Mouse (Mus musculus) retina, postnatal 7 days (tissue): ENCODE data around the gene Ankrd13b.

ENCODE experiments used
- DNase-seq: peaks from one replicate; pipeline ENCODE4 v3.0.0-alpha.2; 2012; ENCODE audit warnings: low read depth, low spot score

Gene Ankrd13b

GRCm38 (mm10) chr11:77492311-77492871 is 2.9 kb upstream of the Ankrd13b start:
- DNase-seq, result no peak

- DNase-seq, result no peak
These were observed 2.2 kb upstream of the Ankrd13b start for GRCm38 (mm10) chr11:77491502-77492291.

GRCm38 (mm10) chr11:77491123-77491501 is 1.6 kb upstream of the Ankrd13b start:
- DNase-seq, result peak; percentile 86

- no peak for DNase-seq
These were observed 973 bp upstream of the Ankrd13b start for GRCm38 (mm10) chr11:77490451-77490850.

GRCm38 (mm10) chr11:77488771-77489581 is 502 bp downstream of the Ankrd13b start:
- no peak for DNase-seq

- DNase-seq, result no peak
These were observed 2.7 kb downstream of the Ankrd13b start for GRCm38 (mm10) chr11:77486798-77487197.

GRCm38 (mm10) chr11:77485229-77485628 is 4.2 kb downstream of the Ankrd13b start:
- DNase-seq, result no peak

GRCm38 (mm10) chr11:77483510-77484255 is 5.8 kb downstream of the Ankrd13b start:
- DNase-seq, result no peak

GRCm38 (mm10) chr11:77483043-77483442 is 6.4 kb downstream of the Ankrd13b start:
- DNase-seq, result no peak

- DNase-seq, result no peak
These were observed 12.6 kb downstream of the Ankrd13b start for GRCm38 (mm10) chr11:77476895-77477294.

GRCm38 (mm10) chr11:77476216-77476615 is 13.3 kb downstream of the Ankrd13b start:
- DNase-seq, result no peak

GRCm38 (mm10) chr11:77472775-77473174 is 16.7 kb downstream of the Ankrd13b start:
- DNase-seq, result no peak

GRCm38 (mm10) chr11:77471407-77471806 is 18.1 kb downstream of the Ankrd13b start:
- DNase-seq, result no peak

- no peak for DNase-seq
These were observed 21.1 kb downstream of the Ankrd13b start for GRCm38 (mm10) chr11:77468397-77468796.

GRCm38 (mm10) chr11:77467784-77468183 is 21.7 kb downstream of the Ankrd13b start:
- DNase-seq, result no peak

- DNase-seq, result no peak
These were observed 22.3 kb downstream of the Ankrd13b start for GRCm38 (mm10) chr11:77467157-77467556.

GRCm38 (mm10) chr11:77466544-77466943 is 22.9 kb downstream of the Ankrd13b start:
- no peak for DNase-seq

GRCm38 (mm10) chr11:77465111-77465510 is 24.4 kb downstream of the Ankrd13b start:
- no peak for DNase-seq

- no peak for DNase-seq
These were observed 24.8 kb downstream of the Ankrd13b start for GRCm38 (mm10) chr11:77464684-77465083.

GRCm38 (mm10) chr11:77463786-77464185 is 25.7 kb downstream of the Ankrd13b start:
- DNase-seq, result no peak

GRCm38 (mm10) chr11:77463101-77463445 is 26.4 kb downstream of the Ankrd13b start:
- no peak for DNase-seq
